Mouse (Mus musculus) brain, embryonic 18.5 days (tissue): ENCODE results near the gene Dido1.
"Not testable (repeated sequence)": the region's sequence is repeated elsewhere in the genome, so short reads cannot be mapped to it uniquely, and the experiment has no call there.

Source experiments
- DNase-seq: peaks from one replicate; pipeline ENCODE4 v3.0.0-alpha.2; 2012; ENCODE audit warnings: low read depth, low spot score

Gene Dido1

GRCm38 (mm10) chr2:180724585-180725413 is 15.0 kb upstream of the Dido1 start, which contains the start of gene Slc17a9:
Gene Slc17a9, plus strand, starts transcription at chr2:180725263.
- DNase-seq = no peak

GRCm38 (mm10) chr2:180723865-180724264 is 14.1 kb upstream of the Dido1 start:
- DNase-seq = no peak

GRCm38 (mm10) chr2:180722748-180723147 is 12.9 kb upstream of the Dido1 start:
- not testable (repeated sequence) for DNase-seq

- no peak for DNase-seq
These were observed 2.4 kb upstream of the Dido1 start for GRCm38 (mm10) chr2:180712037-180712689.

GRCm38 (mm10) chr2:180711527-180711926 is 1.7 kb upstream of the Dido1 start:
- DNase-seq = no peak

- DNase-seq = no peak
These were observed 717 bp upstream of the Dido1 start for GRCm38 (mm10) chr2:180710276-180711155.

- DNase-seq = no peak
These were observed 526 bp downstream of the Dido1 start for GRCm38 (mm10) chr2:180709023-180709922.

- DNase-seq = no peak
These were observed 3.8 kb downstream of the Dido1 start for GRCm38 (mm10) chr2:180705975-180706374.

- DNase-seq = no peak
These were observed 4.7 kb downstream of the Dido1 start for GRCm38 (mm10) chr2:180705066-180705465.

GRCm38 (mm10) chr2:180704591-180704990 is 5.2 kb downstream of the Dido1 start:
- DNase-seq = no peak

- no peak for DNase-seq
These were observed 6.0 kb downstream of the Dido1 start for GRCm38 (mm10) chr2:180703645-180704359.

GRCm38 (mm10) chr2:180703175-180703574 is 6.6 kb downstream of the Dido1 start:
- DNase-seq = no peak

- DNase-seq = no peak
These were observed 7.1 kb downstream of the Dido1 start for GRCm38 (mm10) chr2:180702701-180703149.

- peak; percentile 87 for DNase-seq
These were observed 7.8 kb downstream of the Dido1 start for GRCm38 (mm10) chr2:180701767-180702621.

- DNase-seq = no peak
These were observed 8.6 kb downstream of the Dido1 start for GRCm38 (mm10) chr2:180701053-180701766.

- no peak for DNase-seq
These were observed 9.3 kb downstream of the Dido1 start for GRCm38 (mm10) chr2:180700457-180700856.

GRCm38 (mm10) chr2:180695176-180695575 is 14.6 kb downstream of the Dido1 start:
- no peak for DNase-seq

GRCm38 (mm10) chr2:180692630-180693029 is 17.2 kb downstream of the Dido1 start:
- DNase-seq = no peak
